Mouse (Mus musculus): ENCODE data around the gene Abca1. TPM values are rescaled to one million over a fixed set of nuclear protein-coding genes. Genes with fewer than 3 reads are reported as not detected.

Abca1 gene
- polyA plus RNA-seq, 1 experiment from 2014 or later: 11.0 TPM

DNA sequence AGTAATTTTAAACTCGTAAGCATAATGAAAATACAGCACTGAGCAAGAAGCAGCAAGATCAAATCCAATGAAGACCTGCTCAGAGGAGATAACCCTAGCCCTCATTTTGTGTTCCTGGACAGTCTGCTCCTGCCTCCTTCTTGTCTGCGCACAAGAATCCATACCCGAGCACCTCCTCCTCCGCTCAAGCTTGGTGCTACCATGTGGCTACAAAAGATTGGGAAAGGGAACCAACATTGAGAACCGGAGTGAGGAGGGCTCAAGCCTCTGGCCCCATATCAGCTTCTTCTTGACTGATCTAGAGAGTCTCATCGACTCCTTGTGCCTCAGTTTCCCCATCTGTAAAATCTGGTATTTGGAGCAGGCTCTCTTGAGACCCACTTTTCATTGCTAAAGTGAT, 19.0 kb downstream of the Abca1 start:
- DNase-seq (no peak), ATAC-seq (no peak)
- Histone ChIP-seq H3K27me3 (ENCODE audit: insufficient read depth, low read length) (no peaks in the 10 kb centered on the region), H3K4me1 (ENCODE audit: insufficient read depth) (peaks cover 23% of the 10 kb centered on the region), H3K9me3 (ENCODE audit: low read length) (no peaks in the 10 kb centered on the region), H3K4me2 (ENCODE audit: low read depth, low read length) (peak overlapping the region; percentile 33), H3K27ac (ENCODE audit: low read depth) (peak overlapping the region; percentile 90), H3K9ac (replicated peaks) (peak overlapping the region; percentile 34; the same call in 1 of the 2 replicates), H3K36me3 (replicated peaks; ENCODE audit: insufficient read depth, low read length) (peaks cover 6% of the 10 kb centered on the region), H3K4me3 (ENCODE audit: low read depth, low read length) (no peak overlapping the region)
- no peak for TF ChIP-seq EP300 (IDR thresholded peaks at IDR 0.05; ENCODE audit: low read depth)
- no peak for TF ChIP-seq CTCF (IDR thresholded peaks at IDR 0.05; ENCODE audit: low read depth)
- WGBS (ENCODE audit: insufficient replicate concordance): 69% methylated on average over 6 of the region's 6 CpGs

DNA sequence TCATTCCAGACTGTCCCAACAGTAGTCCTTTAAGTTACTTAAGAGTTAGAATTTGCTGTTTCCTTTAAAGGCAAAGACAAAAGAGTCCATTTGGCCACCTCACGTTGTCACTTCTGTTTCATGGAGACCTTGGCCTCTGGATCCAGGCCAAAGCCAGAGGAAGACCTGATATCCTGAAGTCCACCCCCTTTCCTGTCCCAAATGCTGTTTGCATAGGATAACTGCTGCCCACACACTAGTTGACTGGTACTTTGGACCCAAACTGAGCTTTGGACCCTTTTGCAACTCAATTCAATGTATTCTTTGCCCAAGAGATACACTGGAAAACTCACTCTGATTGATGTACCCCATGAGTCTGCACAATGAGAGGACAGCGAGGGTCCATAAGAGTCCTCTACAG, 20.2 kb downstream of the Abca1 start:
- Histone ChIP-seq H3K9ac (replicated peaks) (peak overlapping the region; percentile 24; the same call in 1 of the 2 replicates), H3K27ac (ENCODE audit: low read depth) (peak overlapping the region; percentile 90), H3K36me3 (replicated peaks; ENCODE audit: insufficient read depth, low read length) (peaks cover 6% of the 10 kb centered on the region), H3K4me2 (ENCODE audit: low read depth, low read length) (peak overlapping the region; percentile 33; the same call in 1 of the 2 replicates), H3K9me3 (ENCODE audit: low read length) (no peaks in the 10 kb centered on the region), H3K4me1 (ENCODE audit: insufficient read depth) (peaks cover 21% of the 10 kb centered on the region), H3K27me3 (ENCODE audit: insufficient read depth, low read length) (no peaks in the 10 kb centered on the region), H3K4me3 (ENCODE audit: low read depth, low read length) (no peak overlapping the region)
- 53% methylated on average over 2 of the region's 2 CpGs for WGBS (ENCODE audit: insufficient replicate concordance)
- no peak for TF ChIP-seq CTCF (IDR thresholded peaks at IDR 0.05; ENCODE audit: low read depth)
- peak; percentile 58 for TF ChIP-seq EP300 (IDR thresholded peaks at IDR 0.05; ENCODE audit: low read depth)
- DNase-seq (peak; percentile 66), ATAC-seq (peak; percentile 86)

DNA sequence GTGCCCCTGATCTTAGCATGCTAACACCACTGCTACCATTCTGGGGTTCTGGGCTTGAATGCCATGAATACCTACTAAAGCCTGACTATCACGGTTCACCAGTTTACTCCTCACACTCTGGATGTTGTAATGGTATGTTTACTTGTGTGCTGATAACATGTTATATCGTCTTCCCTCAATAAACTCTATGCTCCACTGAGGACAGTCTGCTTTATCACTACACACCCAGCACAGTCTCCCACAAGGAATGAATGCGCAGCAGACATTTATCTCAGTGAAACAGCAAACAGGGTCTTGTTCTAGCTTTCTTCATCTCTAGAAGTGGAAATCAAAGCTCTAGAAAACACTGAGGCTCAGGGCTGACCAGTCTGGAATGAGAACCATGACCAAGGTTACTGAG, 20.7 kb downstream of the Abca1 start:
- H3K27ac ChIP-seq (ENCODE audit: low read depth): peak overlapping the region; percentile 90
- peaks cover 18% of the 10 kb centered on the region for H3K4me1 ChIP-seq (ENCODE audit: insufficient read depth)
- no peaks in the 10 kb centered on the region for H3K27me3 ChIP-seq (ENCODE audit: insufficient read depth, low read length)
- H3K9ac ChIP-seq (replicated peaks): peak overlapping the region; percentile 24; the same call in 1 of the 2 replicates
- H3K4me3 ChIP-seq (ENCODE audit: low read depth, low read length): no peak overlapping the region
- peaks cover 6% of the 10 kb centered on the region for H3K36me3 ChIP-seq (replicated peaks; ENCODE audit: insufficient read depth, low read length)
- peak; percentile 95 for TF ChIP-seq EP300 (IDR thresholded peaks at IDR 0.05; ENCODE audit: low read depth)
- TF ChIP-seq CTCF (IDR thresholded peaks at IDR 0.05; ENCODE audit: low read depth): no peak
- DNase-seq (no peak), ATAC-seq (peak; percentile 40)
- 33% methylated on average over 3 of the region's 3 CpGs for WGBS (ENCODE audit: insufficient replicate concordance)
- H3K4me2 ChIP-seq (ENCODE audit: low read depth, low read length): peak overlapping the region; percentile 19; the same call in 1 of the 2 replicates
- H3K9me3 ChIP-seq (ENCODE audit: low read length): no peaks in the 10 kb centered on the region

DNA sequence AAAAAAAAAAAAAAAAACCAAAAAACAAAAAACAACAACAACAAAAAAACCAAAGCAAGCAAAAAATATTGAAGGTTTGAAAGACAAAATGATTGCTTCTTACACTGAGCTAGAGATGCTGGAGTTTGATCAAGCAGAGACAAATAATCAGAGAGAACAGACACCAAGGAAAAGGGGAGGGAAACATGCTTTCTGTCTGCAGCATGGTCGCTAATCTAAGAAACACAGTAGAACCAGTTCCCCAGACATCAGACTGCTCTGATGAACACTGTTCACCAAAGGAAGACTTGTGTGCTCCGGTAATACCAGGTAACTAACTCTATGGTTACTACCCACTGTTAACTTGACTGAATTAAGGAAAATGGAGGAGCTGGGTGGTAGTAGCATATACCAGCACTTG, 22.6 kb downstream of the Abca1 start:
- Histone ChIP-seq H3K27ac (ENCODE audit: low read depth) (peak overlapping the region; percentile 26; the same call in 1 of the 2 replicates), H3K4me3 (ENCODE audit: low read depth, low read length) (no peak overlapping the region), H3K9ac (replicated peaks) (no peak overlapping the region), H3K4me1 (ENCODE audit: insufficient read depth) (peaks cover 32% of the 10 kb centered on the region), H3K27me3 (ENCODE audit: insufficient read depth, low read length) (no peaks in the 10 kb centered on the region), H3K36me3 (replicated peaks; ENCODE audit: insufficient read depth, low read length) (peaks cover 16% of the 10 kb centered on the region), H3K4me2 (ENCODE audit: low read depth, low read length) (no peak overlapping the region), H3K9me3 (ENCODE audit: low read length) (no peaks in the 10 kb centered on the region)
- WGBS (ENCODE audit: insufficient replicate concordance): 49% methylated on average over 2 of the region's 2 CpGs
- DNase-seq (no peak), ATAC-seq (no peak)
- TF ChIP-seq CTCF (IDR thresholded peaks at IDR 0.05; ENCODE audit: low read depth): no peak
- TF ChIP-seq EP300 (IDR thresholded peaks at IDR 0.05; ENCODE audit: low read depth): no peak

DNA sequence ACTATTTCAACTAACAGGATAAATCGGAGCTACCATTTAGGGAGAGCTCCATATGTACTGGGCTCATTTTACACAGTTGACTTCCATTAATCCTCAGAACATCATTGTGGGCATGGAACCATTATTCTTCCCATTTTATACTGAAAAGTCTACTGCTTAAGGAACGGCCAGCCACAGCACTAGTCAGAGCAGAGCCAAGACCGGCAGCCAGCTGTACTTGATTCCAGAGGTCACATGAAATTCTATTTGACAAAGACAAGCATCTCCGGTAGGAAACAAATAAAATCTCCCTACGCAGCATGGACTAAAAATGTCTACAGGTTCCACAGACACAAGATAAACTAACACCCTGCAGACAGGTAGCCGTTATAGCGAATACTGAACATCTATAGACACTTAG, 24.9 kb downstream of the Abca1 start:
- ATAC-seq: no peak
- DNase-seq: no peak
- Histone ChIP-seq H3K4me1 (ENCODE audit: insufficient read depth) (peaks cover 41% of the 10 kb centered on the region), H3K4me2 (ENCODE audit: low read depth, low read length) (peak overlapping the region; percentile 59), H3K4me3 (ENCODE audit: low read depth, low read length) (no peak overlapping the region; the same call in 1 of the 2 replicates), H3K36me3 (replicated peaks; ENCODE audit: insufficient read depth, low read length) (peaks cover 29% of the 10 kb centered on the region), H3K9me3 (ENCODE audit: low read length) (no peaks in the 10 kb centered on the region), H3K27ac (ENCODE audit: low read depth) (peak overlapping the region; percentile 63), H3K9ac (replicated peaks) (no peak overlapping the region), H3K27me3 (ENCODE audit: insufficient read depth, low read length) (no peaks in the 10 kb centered on the region)
- TF ChIP-seq CTCF (IDR thresholded peaks at IDR 0.05; ENCODE audit: low read depth) (no peak), EP300 (IDR thresholded peaks at IDR 0.05; ENCODE audit: low read depth) (no peak)
- 59% methylated on average over 7 of the region's 7 CpGs for WGBS (ENCODE audit: insufficient replicate concordance)

DNA sequence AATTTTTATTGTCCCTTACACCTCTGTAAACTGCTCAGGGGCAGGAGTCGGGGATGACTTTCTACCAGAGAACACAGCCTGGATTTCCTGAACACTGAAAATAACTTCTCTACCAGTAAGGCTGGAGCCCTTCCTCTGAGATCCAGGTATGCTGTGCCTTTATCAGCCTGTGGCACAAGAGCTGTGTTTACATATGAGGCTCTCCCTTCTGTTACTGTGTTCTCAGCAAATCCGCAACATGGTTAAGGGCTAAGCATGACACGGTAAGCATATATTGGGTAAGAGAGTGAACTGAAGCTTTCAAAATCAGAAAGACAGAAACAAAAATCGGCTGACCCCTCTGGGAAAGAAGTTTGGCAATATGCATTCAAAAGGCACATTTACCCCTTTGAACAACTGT, 25.7 kb downstream of the Abca1 start:
- 45% methylated on average over 4 of the region's 4 CpGs for WGBS (ENCODE audit: insufficient replicate concordance)
- TF ChIP-seq EP300 (IDR thresholded peaks at IDR 0.05; ENCODE audit: low read depth): 0 out of 2 replicates have a peak, but pooled peaks have one; percentile 26
- no peak for TF ChIP-seq CTCF (IDR thresholded peaks at IDR 0.05; ENCODE audit: low read depth)
- DNase-seq (no peak), ATAC-seq (peak; percentile 77)
- Histone ChIP-seq H3K4me2 (ENCODE audit: low read depth, low read length) (0 out of 2 replicates have a peak overlapping the region, but pooled peaks have one; percentile 59), H3K4me1 (ENCODE audit: insufficient read depth) (peaks cover 39% of the 10 kb centered on the region), H3K27ac (ENCODE audit: low read depth) (peak overlapping the region; percentile 63), H3K9me3 (ENCODE audit: low read length) (no peaks in the 10 kb centered on the region), H3K9ac (replicated peaks) (no peak overlapping the region), H3K4me3 (ENCODE audit: low read depth, low read length) (no peak overlapping the region), H3K27me3 (ENCODE audit: insufficient read depth, low read length) (no peaks in the 10 kb centered on the region), H3K36me3 (replicated peaks; ENCODE audit: insufficient read depth, low read length) (peaks cover 36% of the 10 kb centered on the region)
